Mouse (Mus musculus) embryonic facial prominence, embryonic 14.5 days (tissue): ENCODE measurements at regions not wholly inside any gene's neighbourhood (a gene's known extent, or its start where the extent isn't known, plus 50 kb on each side); places are given as distances from the start of the nearest gene placed in this dataset.

Experiments used
- ATAC-seq: fragments of 200-750 bp; cut with Nextera tagmentation; 2 replicates; pipeline ENCODE4 v1.8.0; 2017; ENCODE audit warnings: low read depth, moderate number of reproducible peaks, moderate TSS enrichment
- DNase-seq: peaks from one replicate; pipeline ENCODE4 v3.0.0-alpha.2; 2015; ENCODE audit warnings: low spot score
- H3K27ac ChIP-seq: fragments of 300-500 bp; sonication (generic); replicated peaks from 2 replicates; pipeline ENCODE4 v1.5.1; 2014; ENCODE audit warnings: low read depth, mild to moderate bottlenecking, low read length, moderate library complexity
- H3K27me3 ChIP-seq: fragments of 300-500 bp; sonication (generic); replicated peaks from 2 replicates; pipeline ENCODE4 v1.6.1; 2014; ENCODE audit warnings: low read length; ENCODE audit not compliant: control insufficient read depth, insufficient read depth
- H3K36me3 ChIP-seq: fragments of 300-500 bp; sonication (generic); 2 replicates; pipeline ENCODE4 v1.6.1; 2014; ENCODE audit warnings: low read length, mixed read lengths; ENCODE audit not compliant: control insufficient read depth, insufficient read depth
- H3K4me1 ChIP-seq: fragments of 300-500 bp; sonication (generic); 2 replicates; pipeline ENCODE4 v1.6.1; 2014; ENCODE audit warnings: antibody characterized with exemption, low read length; ENCODE audit not compliant: control insufficient read depth, insufficient read depth
- H3K4me2 ChIP-seq: fragments of 300-500 bp; sonication (generic); 2 replicates; pipeline ENCODE4 v1.6.1; 2014; ENCODE audit warnings: low read depth, mild to moderate bottlenecking, low read length, moderate library complexity, mixed read lengths
- H3K4me3 ChIP-seq: fragments of 300-500 bp; sonication (generic); 2 replicates; pipeline ENCODE4 v1.5.1; 2014; ENCODE audit warnings: low read depth, mild to moderate bottlenecking, low read length
- H3K9ac ChIP-seq: fragments of 300-500 bp; sonication (generic); 2 replicates; pipeline ENCODE4 v1.6.1; 2014; ENCODE audit warnings: low read depth, mild to moderate bottlenecking, low read length, moderate library complexity, mixed read lengths
- H3K9me3 ChIP-seq: fragments of 300-500 bp; sonication (generic); 2 replicates; pipeline ENCODE4 v1.6.1; 2016; ENCODE audit warnings: low read length; ENCODE audit not compliant: control insufficient read depth
- WGBS: fragments of 180-500 bp; shearing (Covaris S2); extraction: QIAGEN DNeasy Blood & Tissue Kit; methylation state at CpG from one replicate; pipeline ENCODE4 v1.1.7; 2014; 5-methylcytosine and 5-hydroxymethylcytosine counted together

GRCm38 (mm10) chr15:9898211-9898610, 149.5 kb upstream of the Spef2 start:
- Histone ChIP-seq H3K9ac (no peak overlapping the region), H3K36me3 (no peaks in the 10 kb centered on the region), H3K9me3 (0 out of 2 replicates have a peak, but pooled peaks cover 3% of the 10 kb centered on the region), H3K27ac (no peak overlapping the region), H3K27me3 (no peaks in the 10 kb centered on the region), H3K4me2 (no peak overlapping the region), H3K4me1 (no peaks in the 10 kb centered on the region), H3K4me3 (no peak overlapping the region)
- WGBS: 55% methylated on average over 2 of the region's 2 CpGs
- DNase-seq (peak; percentile 17), ATAC-seq (no peak)

- WGBS: 86% methylated on average over 3 of the region's 3 CpGs
- Histone ChIP-seq H3K4me2 (no peak overlapping the region), H3K9ac (no peak overlapping the region), H3K27me3 (no peaks in the 10 kb centered on the region), H3K36me3 (no peaks in the 10 kb centered on the region), H3K4me1 (no peaks in the 10 kb centered on the region), H3K27ac (no peak overlapping the region), H3K9me3 (no peaks in the 10 kb centered on the region), H3K4me3 (no peak overlapping the region)
- ATAC-seq: no peak
- no peak for DNase-seq
Measured at GRCm38 (mm10) chr15:9893146-9893545, 144.5 kb upstream of the Spef2 start.

- H3K9me3 ChIP-seq: no peaks in the 10 kb centered on the region
- no peaks in the 10 kb centered on the region for H3K36me3 ChIP-seq
- WGBS: 88% methylated on average over 4 of the region's 4 CpGs
- DNase-seq (no peak), ATAC-seq (no peak)
- no peak overlapping the region for H3K9ac ChIP-seq
- no peaks in the 10 kb centered on the region for H3K27me3 ChIP-seq
- H3K27ac ChIP-seq: no peak overlapping the region
- H3K4me3 ChIP-seq: no peak overlapping the region
- H3K4me2 ChIP-seq: no peak overlapping the region
- H3K4me1 ChIP-seq: no peaks in the 10 kb centered on the region
Measured at GRCm38 (mm10) chr15:9892208-9892607, 143.5 kb upstream of the Spef2 start.

GRCm38 (mm10) chr15:9891446-9891845, 142.8 kb upstream of the Spef2 start:
- no peak overlapping the region for H3K4me3 ChIP-seq
- H3K27me3 ChIP-seq: no peaks in the 10 kb centered on the region
- ATAC-seq: no peak
- H3K4me1 ChIP-seq: no peaks in the 10 kb centered on the region
- H3K36me3 ChIP-seq: no peaks in the 10 kb centered on the region
- H3K9ac ChIP-seq: no peak overlapping the region
- H3K9me3 ChIP-seq: no peaks in the 10 kb centered on the region
- DNase-seq: no peak
- no peak overlapping the region for H3K4me2 ChIP-seq
- 73% methylated on average over 5 of the region's 5 CpGs for WGBS
- H3K27ac ChIP-seq: no peak overlapping the region

GRCm38 (mm10) chr15:9875776-9876175, 127.1 kb upstream of the Spef2 start:
- Histone ChIP-seq H3K9me3 (no peaks in the 10 kb centered on the region), H3K27ac (no peak overlapping the region), H3K4me2 (no peak overlapping the region), H3K4me3 (no peak overlapping the region), H3K4me1 (no peaks in the 10 kb centered on the region), H3K27me3 (no peaks in the 10 kb centered on the region), H3K36me3 (no peaks in the 10 kb centered on the region), H3K9ac (no peak overlapping the region)
- ATAC-seq: no peak
- DNase-seq: no peak

GRCm38 (mm10) chr15:9870126-9870525, 121.5 kb upstream of the Spef2 start:
- H3K4me1 ChIP-seq: no peaks in the 10 kb centered on the region
- H3K36me3 ChIP-seq: no peaks in the 10 kb centered on the region
- H3K27me3 ChIP-seq: no peaks in the 10 kb centered on the region
- no peak overlapping the region for H3K4me2 ChIP-seq
- no peak overlapping the region for H3K27ac ChIP-seq
- DNase-seq (no peak), ATAC-seq (no peak)
- H3K9me3 ChIP-seq: no peaks in the 10 kb centered on the region
- H3K4me3 ChIP-seq: no peak overlapping the region
- 71% methylated on average over 3 of the region's 3 CpGs for WGBS
- H3K9ac ChIP-seq: no peak overlapping the region

- Histone ChIP-seq H3K9ac (no peak overlapping the region), H3K27ac (no peak overlapping the region), H3K4me3 (no peak overlapping the region), H3K4me2 (no peak overlapping the region), H3K9me3 (no peaks in the 10 kb centered on the region), H3K36me3 (no peaks in the 10 kb centered on the region), H3K4me1 (no peaks in the 10 kb centered on the region), H3K27me3 (no peaks in the 10 kb centered on the region)
- WGBS: 54% methylated on average over 1 of the region's 1 CpGs
- ATAC-seq: no peak
- DNase-seq: peak; percentile 29
Measured at GRCm38 (mm10) chr15:9864778-9865177, 116.1 kb upstream of the Spef2 start.

GRCm38 (mm10) chr15:9861825-9862224, 113.2 kb upstream of the Spef2 start:
- H3K9me3 ChIP-seq: no peaks in the 10 kb centered on the region
- 67% methylated on average over 3 of the region's 3 CpGs for WGBS
- no peak overlapping the region for H3K4me2 ChIP-seq
- H3K27me3 ChIP-seq: no peaks in the 10 kb centered on the region
- no peak overlapping the region for H3K27ac ChIP-seq
- DNase-seq (no peak), ATAC-seq (no peak)
- no peaks in the 10 kb centered on the region for H3K4me1 ChIP-seq
- H3K9ac ChIP-seq: no peak overlapping the region
- no peak overlapping the region for H3K4me3 ChIP-seq
- no peaks in the 10 kb centered on the region for H3K36me3 ChIP-seq

- no peak overlapping the region for H3K27ac ChIP-seq
- no peaks in the 10 kb centered on the region for H3K4me1 ChIP-seq
- WGBS: 88% methylated on average over 7 of the region's 7 CpGs
- no peaks in the 10 kb centered on the region for H3K27me3 ChIP-seq
- no peak overlapping the region for H3K4me2 ChIP-seq
- H3K9ac ChIP-seq: no peak overlapping the region
- ATAC-seq (no peak), DNase-seq (no peak)
- no peaks in the 10 kb centered on the region for H3K36me3 ChIP-seq
- no peak overlapping the region for H3K4me3 ChIP-seq
- H3K9me3 ChIP-seq: no peaks in the 10 kb centered on the region
Measured at GRCm38 (mm10) chr15:9839681-9840080, 91.0 kb upstream of the Spef2 start.
